Mouse (Mus musculus) macrophage (primary cell): ENCODE measurements around the gene Gm1043. TPM values are rescaled to one million over a fixed set of nuclear protein-coding genes. Genes with fewer than 3 reads are reported as not detected.

Source experiments
- H3K27ac ChIP-seq: fragments of 350-480 bp; formaldehyde crosslinking; 2 replicates; pipeline ENCODE4 v1.9.0; 2021
- H3K36me3 ChIP-seq: fragments of 350-480 bp; formaldehyde crosslinking; 2 replicates; pipeline ENCODE4 v1.9.0; 2021; ENCODE audit errors: inconsistent target
- H3K4me3 ChIP-seq: fragments of 350-480 bp; formaldehyde crosslinking; 2 replicates; pipeline ENCODE4 v1.9.0; 2021; ENCODE audit errors: inconsistent target
- H3K79me2 ChIP-seq: fragments of 350-480 bp; formaldehyde crosslinking; 2 replicates; pipeline ENCODE4 v1.9.0; 2021; ENCODE audit errors: inconsistent target
- WGBS: methylation state at CpG from one replicate; pipeline ENCODE4 v1.1.7; 2026; ENCODE audit warnings: inconsistent platforms; ENCODE audit not compliant: missing documents; 5-methylcytosine and 5-hydroxymethylcytosine counted together
- polyA plus RNA-seq: library from polyadenylated mRNA; stranded (reverse); fragments of 250-400 nt; gene quantifications from 3 replicates; pipeline ENCODE4 v1.2.4, GENCODE M21; 2018; ENCODE audit warnings: inconsistent platforms

Gene Gm1043
- polyA plus RNA-seq, 1 experiment from 2014 or later = not detected

- Histone ChIP-seq H3K36me3 (no peaks in the 10 kb centered on the region), H3K4me3 (no peak overlapping the region), H3K79me2 (no peaks in the 10 kb centered on the region), H3K27ac (no peak overlapping the region)
- 91% methylated on average over 9 of the region's 9 CpGs for whole genome bisulfite sequencing
Measured at GRCm38 (mm10) chr5:37117126-37117525, 32.0 kb downstream of the Gm1043 start.

DNA sequence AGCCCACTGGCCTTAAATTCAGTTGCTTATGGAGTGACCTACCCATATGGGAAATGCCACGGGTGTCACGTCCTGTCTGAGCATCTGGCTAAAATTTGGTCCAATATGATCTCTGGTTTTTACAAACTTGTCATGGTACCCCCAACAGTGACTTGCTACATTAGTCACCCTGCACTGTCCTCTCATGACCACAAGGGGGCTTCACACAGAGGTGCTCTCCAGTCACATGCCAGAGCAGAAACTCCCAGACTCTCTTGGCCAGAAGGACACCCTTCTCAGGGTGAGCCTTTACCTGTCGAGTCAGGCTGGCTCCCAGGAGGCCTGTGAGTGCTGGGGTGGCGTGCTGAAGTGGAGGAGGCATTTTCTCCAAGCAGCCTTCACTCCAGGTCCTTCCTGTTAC, 33.1 kb downstream of the Gm1043 start:
- no peak overlapping the region for H3K4me3 ChIP-seq
- WGBS = 60% methylated on average over 4 of the region's 4 CpGs

GRCm38 (mm10) chr5:37121186-37121680, 36.1 kb downstream of the Gm1043 start:
- H3K4me3 ChIP-seq = no peak overlapping the region
- H3K79me2 ChIP-seq = no peaks in the 10 kb centered on the region
- no peaks in the 10 kb centered on the region for H3K36me3 ChIP-seq
- WGBS = 87% methylated on average over 7 of the region's 7 CpGs
- H3K27ac ChIP-seq = no peak overlapping the region

More for the DNA sequence above, 33.1 kb downstream of the Gm1043 start:
- no peaks in the 10 kb centered on the region for H3K36me3 ChIP-seq
- H3K27ac ChIP-seq = no peak overlapping the region
- no peaks in the 10 kb centered on the region for H3K79me2 ChIP-seq

- H3K27ac ChIP-seq = no peak overlapping the region
- no peaks in the 10 kb centered on the region for H3K79me2 ChIP-seq
- no peak overlapping the region for H3K4me3 ChIP-seq
- WGBS = 64% methylated on average over 4 of the region's 4 CpGs
- H3K36me3 ChIP-seq = no peaks in the 10 kb centered on the region
Measured at GRCm38 (mm10) chr5:37131841-37132240, 46.7 kb downstream of the Gm1043 start.

DNA sequence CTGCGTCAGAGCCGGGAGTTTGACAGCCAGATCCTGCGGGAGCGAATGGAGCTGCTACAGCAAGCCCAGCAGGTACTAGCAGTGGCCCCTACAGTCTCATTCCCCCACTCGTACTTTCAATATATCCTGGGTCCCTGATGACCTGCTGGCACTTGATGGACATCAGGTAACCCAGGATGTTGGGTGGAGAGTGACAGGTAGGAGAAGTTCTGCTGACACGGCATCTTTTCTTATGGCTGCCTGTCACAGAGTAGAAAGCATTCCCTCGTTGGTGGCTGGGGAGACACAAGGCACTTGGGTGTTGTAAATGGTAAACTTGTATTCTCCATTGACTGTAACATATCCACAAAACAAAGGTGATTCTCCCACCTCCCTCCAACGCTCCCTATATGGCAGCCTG, 56.6 kb downstream of the Gm1043 start:
- no peak overlapping the region for H3K27ac ChIP-seq
- H3K4me3 ChIP-seq = no peak overlapping the region
- no peaks in the 10 kb centered on the region for H3K79me2 ChIP-seq
- no peaks in the 10 kb centered on the region for H3K36me3 ChIP-seq
- WGBS = 91% methylated on average over 8 of the region's 8 CpGs

DNA sequence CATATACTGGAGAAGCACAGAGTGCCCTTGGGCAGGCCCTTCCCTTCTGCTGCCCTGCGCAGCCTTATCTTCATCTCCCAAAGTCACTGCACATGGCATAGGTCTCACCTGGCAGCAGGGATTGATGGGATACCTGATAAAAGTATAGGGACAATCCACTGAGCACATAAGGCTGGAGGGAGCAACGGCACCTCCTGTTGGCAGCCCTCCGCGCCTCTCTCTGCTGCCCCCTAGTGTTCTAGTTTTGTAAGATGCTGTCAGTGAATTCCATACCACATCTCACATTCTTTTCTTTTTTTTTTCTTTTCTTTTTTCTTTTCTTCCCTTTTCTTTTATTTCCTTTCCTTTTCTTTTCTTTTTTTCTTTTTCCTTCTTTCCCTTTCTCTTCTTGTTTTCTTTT, 62.4 kb downstream of the Gm1043 start:
- Histone ChIP-seq H3K79me2 (no peaks in the 10 kb centered on the region), H3K36me3 (no peaks in the 10 kb centered on the region), H3K27ac (no peak overlapping the region), H3K4me3 (no peak overlapping the region)
- WGBS = 28% methylated on average over 2 of the region's 4 CpGs

- 85% methylated on average over 5 of the region's 5 CpGs for WGBS
Measured at GRCm38 (mm10) chr5:37150650-37151049, 65.5 kb downstream of the Gm1043 start.

GRCm38 (mm10) chr5:37154472-37154871, 69.3 kb downstream of the Gm1043 start:
- Histone ChIP-seq H3K79me2 (no peaks in the 10 kb centered on the region), H3K4me3 (no peak overlapping the region), H3K36me3 (no peaks in the 10 kb centered on the region), H3K27ac (no peak overlapping the region)
- WGBS = 92% methylated on average over 7 of the region's 7 CpGs

More at GRCm38 (mm10) chr5:37150650-37151049, 65.5 kb downstream of the Gm1043 start:
- no peaks in the 10 kb centered on the region for H3K36me3 ChIP-seq
- no peaks in the 10 kb centered on the region for H3K79me2 ChIP-seq
- H3K4me3 ChIP-seq = no peak overlapping the region
- H3K27ac ChIP-seq = no peak overlapping the region

- Histone ChIP-seq H3K79me2 (no peaks in the 10 kb centered on the region), H3K27ac (no peak overlapping the region)
- WGBS = 44% methylated on average over 7 of the region's 7 CpGs
Measured at GRCm38 (mm10) chr5:37158408-37158807, 73.2 kb downstream of the Gm1043 start.

GRCm38 (mm10) chr5:37162871-37163781, 78.0 kb downstream of the Gm1043 start:
- no peaks in the 10 kb centered on the region for H3K36me3 ChIP-seq
- H3K27ac ChIP-seq = no peak overlapping the region
- no peaks in the 10 kb centered on the region for H3K79me2 ChIP-seq
- H3K4me3 ChIP-seq = no peak overlapping the region
- WGBS = 10% methylated on average over 69 of the region's 75 CpGs

More at GRCm38 (mm10) chr5:37158408-37158807, 73.2 kb downstream of the Gm1043 start:
- no peak overlapping the region for H3K4me3 ChIP-seq
- H3K36me3 ChIP-seq = no peaks in the 10 kb centered on the region

- Histone ChIP-seq H3K36me3 (no peaks in the 10 kb centered on the region), H3K79me2 (no peaks in the 10 kb centered on the region), H3K4me3 (no peak overlapping the region), H3K27ac (no peak overlapping the region)
- 83% methylated on average over 1 of the region's 4 CpGs for WGBS
Measured at GRCm38 (mm10) chr5:37176466-37176865, 91.3 kb downstream of the Gm1043 start.

DNA sequence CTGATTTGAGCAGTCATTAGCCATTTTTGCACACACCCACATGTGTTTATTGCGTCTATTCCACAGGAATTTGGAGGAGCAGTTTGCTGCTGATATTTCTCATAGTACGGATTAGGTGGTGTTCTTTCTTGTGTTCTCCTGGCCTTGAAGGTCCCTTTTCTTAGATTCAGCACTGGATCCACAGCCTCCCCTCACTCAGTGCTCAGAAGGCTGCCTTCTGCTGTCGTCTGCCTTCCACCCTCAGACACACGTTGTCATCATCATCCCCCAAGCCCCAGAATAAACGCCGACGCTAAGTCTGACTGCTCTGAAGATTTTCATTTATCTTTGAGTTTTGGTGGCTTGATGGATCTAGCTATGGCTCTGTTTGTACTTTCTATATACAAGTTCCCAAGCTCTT, 91.9 kb downstream of the Gm1043 start:
- no peak overlapping the region for H3K4me3 ChIP-seq
- no peaks in the 10 kb centered on the region for H3K36me3 ChIP-seq
- no peaks in the 10 kb centered on the region for H3K79me2 ChIP-seq
- 88% methylated on average over 7 of the region's 7 CpGs for WGBS
- H3K27ac ChIP-seq = no peak overlapping the region

DNA sequence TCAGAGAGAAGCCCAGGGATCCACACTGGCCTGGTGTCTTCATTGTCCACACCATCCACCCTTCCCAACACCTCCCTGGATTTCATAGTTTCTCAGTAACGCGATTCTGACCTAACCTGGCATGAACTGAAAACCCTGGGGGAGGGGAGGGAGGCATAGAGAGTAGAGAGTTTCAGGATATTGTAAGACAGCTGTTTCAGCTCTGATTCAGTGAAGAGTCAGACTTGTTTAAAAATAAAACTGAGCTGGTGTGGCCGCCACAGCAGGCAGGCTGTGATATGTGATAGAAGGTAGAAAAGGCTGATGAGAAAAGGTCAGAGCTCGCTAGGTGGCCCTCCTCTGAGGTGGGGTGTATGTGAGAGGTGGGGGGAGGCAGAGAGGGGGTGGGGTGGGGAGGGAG, 93.6 kb downstream of the Gm1043 start:
- Histone ChIP-seq H3K27ac (no peak overlapping the region), H3K4me3 (no peak overlapping the region), H3K36me3 (no peaks in the 10 kb centered on the region), H3K79me2 (no peaks in the 10 kb centered on the region)
- WGBS = 87% methylated on average over 4 of the region's 4 CpGs

DNA sequence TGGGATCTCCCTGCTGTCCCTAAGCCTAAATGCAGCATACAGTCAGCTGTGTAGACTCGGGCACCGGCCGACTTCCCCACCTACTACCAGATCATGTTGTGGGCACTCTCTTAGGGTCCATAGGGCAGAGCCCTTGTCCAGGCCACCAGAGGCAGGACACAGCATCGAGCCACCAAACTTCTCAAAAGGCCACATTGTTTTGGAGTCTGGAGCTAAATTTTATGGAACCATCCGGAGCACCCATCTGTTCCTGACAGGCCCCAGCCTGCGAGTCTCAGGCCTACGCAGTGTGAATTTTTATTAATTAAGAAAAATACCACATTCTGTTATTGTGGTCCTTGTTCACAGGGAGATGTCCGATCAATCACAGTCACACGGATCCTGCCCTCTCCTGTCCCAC, 94.7 kb downstream of the Gm1043 start:
- 95% methylated on average over 9 of the region's 9 CpGs for WGBS
- Histone ChIP-seq H3K36me3 (no peaks in the 10 kb centered on the region), H3K79me2 (no peaks in the 10 kb centered on the region), H3K27ac (no peak overlapping the region), H3K4me3 (no peak overlapping the region)

GRCm38 (mm10) chr5:37180624-37181023, 95.5 kb downstream of the Gm1043 start:
- Histone ChIP-seq H3K36me3 (no peaks in the 10 kb centered on the region), H3K4me3 (no peak overlapping the region), H3K27ac (no peak overlapping the region), H3K79me2 (no peaks in the 10 kb centered on the region)
- 83% methylated on average over 1 of the region's 1 CpGs for WGBS
